Mouse (Mus musculus) lung, postnatal 10 days (tissue): ENCODE data around the gene Itgb5.
A peak's percentile ranks its signal among the peaks of the same experiment; 100 is the strongest.

Experiments
- DNase-seq: peaks from one replicate; pipeline ENCODE4 v3.0.0; 2021

Gene Itgb5

DNA sequence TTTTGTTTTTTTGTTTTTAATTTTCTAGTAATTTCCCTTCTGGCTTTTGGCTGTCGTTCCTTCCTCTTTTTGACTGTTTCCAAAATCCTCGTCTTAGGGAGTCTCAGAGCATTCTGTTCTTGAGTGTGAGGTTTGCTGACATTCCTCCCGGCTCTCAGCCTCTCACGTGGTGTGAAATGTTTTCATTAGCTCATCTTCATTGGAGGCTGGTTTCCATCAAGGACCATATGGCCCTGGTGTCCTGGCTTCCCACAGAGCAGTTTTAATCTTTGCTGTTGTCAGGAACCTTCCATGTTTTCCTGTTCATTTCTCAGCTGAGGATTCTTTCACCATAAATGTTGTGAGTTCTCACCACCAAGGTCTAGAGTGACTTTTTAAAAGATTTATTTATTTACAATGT is 50.1 kb downstream of the Itgb5 start:
- no peak for DNase-seq

DNA sequence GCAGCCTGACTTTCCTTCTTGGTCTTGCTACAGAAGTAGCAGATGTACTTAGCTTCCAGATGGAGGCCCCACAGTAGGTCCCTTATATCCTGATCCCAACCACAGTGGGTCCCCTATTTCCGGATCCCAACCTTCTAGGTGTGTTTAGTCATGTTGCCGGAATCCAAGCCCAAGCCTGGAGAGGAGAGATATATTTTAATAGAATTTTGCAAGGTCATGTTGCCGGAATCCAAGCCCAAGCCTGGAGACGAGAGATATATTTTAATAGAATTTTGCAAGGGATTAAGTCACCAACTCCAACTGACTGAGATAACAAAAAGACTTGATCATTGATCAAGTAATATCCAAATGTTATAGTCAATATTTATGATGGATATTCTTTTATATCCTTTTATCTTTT is 51.3 kb downstream of the Itgb5 start:
- DNase-seq = no peak

DNA sequence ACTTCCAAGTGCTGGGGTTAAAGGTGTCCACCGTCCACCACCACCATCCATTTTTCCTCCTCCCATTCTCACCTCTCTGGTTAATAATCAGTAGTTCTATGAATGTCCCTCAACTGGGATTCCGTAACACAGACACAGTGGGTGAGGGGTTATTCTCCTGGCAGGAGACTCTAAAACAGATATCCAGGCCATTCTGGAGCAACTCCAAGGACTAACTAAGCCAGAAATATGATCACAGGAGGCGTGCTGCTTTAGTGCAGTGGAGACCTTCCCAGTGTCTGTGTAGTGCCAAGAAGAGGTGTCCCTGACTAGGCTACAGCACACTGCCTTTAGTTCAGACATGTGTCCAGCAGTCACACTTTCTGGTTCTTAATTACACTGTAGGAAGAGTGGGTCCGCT is 53.1 kb downstream of the Itgb5 start:
- DNase-seq = peak; percentile 76

DNA sequence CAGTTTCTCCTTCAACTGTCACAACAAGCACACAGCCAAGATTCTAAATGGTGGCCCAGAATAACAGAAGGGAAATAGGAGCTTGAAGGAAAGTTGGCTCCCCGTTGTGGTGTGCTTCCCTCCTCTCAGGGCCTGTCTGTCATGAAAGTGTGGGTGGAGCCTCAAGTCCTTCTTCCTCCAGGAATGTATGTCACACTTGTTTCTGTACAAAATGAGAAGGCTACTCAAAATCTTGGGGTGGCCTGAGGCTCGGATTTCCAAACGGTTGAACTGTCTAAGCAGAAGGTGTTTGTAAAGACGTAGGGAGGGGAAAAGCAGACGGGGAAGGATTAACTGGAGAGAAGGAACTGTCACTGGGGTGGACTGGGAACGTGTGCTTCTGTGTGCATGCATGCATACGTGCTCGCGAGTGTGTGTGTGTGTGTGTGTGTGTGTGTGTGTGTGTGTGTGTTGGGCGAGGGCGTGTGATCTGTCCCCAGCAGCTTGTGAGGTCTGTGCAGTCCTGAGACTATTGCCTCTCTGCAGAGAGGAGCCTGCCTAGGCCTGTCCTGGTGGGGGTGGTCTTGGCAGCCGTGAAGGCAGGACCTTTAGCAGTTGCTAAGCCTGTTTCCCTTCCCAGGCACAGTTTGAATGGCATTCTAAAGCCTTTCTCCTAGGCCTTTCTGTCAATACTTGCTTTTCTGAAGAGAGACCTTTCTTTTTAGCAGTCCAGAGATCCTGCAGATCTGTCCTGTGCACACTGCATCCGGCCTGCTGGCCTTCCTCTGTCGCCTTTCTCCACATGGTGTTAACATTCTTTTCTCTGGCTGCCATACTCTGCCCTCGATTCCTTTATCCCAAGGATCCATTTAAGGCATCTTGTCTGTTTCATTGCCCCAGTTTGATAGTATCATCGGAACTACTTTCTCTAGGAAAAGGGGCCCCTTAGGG is 53.8 kb downstream of the Itgb5 start:
- peak; percentile 60 for DNase-seq

DNA sequence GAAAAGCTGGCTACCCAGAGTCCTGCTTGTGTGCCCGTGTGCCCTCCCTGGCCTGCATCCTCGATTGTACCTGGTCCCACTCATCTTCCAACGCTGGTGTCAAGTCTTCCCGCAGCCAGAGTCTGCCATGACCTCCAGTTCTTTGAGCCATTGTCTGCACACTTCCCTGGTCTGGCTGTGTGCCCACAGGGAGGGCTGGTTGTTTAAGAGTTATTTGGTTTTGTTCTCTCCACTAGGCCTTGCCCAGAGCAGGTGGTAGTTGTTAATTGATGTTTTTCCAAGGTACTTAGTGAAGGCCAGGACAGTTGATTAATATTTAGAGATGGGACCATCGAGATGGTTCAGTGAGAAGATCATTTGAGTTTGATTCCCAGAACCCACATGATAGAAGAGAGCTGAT is 54.7 kb downstream of the Itgb5 start:
- DNase-seq = no peak

DNA sequence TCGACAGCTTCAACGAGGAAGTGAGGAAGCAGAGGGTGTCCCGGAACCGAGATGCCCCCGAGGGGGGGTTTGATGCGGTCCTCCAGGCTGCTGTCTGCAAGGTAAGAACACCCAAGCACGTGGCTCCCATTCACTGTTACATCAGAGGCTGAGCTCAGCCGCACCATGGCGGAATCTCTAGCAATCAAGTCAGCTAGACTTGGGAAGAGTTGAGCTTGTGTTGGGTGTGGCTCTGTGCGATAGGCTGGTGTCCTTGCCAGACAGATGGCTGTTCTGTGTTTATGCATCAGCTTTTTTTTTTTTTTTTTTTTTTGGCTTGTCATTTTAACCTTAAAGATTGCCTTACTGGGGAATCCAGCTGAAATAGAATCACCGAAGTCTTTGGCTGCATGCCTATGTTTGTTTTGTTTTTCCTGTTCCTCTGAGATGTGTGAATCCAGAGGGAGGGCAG is 55.6 kb downstream of the Itgb5 start:
- DNase-seq = peak; percentile 52

DNA sequence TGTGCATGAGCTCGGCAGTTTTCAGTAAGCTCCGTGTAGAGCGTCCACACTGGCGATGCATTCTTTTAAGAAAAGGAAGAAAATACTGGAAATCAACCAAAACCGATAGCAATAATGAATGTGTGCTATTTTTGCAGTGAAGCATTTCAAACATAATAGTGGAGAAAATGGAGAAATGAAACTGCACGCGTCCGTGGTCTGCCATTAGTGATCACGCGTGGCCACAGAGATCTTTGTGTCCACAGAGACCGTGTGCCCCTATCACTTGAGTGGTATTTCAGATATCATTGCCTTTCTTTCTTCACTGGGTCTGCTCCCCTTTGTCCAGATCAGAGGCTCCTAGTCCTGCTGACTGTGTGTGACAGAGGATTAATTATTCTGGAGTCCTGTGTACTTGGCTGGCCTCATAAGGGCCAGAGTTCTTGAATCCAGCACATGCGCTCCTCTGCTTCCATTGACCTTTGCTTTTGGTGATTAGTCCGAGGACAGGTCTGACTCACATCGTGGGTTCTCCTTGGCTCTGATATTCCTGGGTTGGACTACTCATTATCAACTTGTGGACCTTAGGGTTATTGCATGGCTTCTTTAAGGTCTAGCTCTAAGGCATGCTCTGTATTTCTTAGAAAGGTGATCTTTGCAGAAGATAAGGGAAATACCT is 56.3 kb downstream of the Itgb5 start:
- no peak for DNase-seq

DNA sequence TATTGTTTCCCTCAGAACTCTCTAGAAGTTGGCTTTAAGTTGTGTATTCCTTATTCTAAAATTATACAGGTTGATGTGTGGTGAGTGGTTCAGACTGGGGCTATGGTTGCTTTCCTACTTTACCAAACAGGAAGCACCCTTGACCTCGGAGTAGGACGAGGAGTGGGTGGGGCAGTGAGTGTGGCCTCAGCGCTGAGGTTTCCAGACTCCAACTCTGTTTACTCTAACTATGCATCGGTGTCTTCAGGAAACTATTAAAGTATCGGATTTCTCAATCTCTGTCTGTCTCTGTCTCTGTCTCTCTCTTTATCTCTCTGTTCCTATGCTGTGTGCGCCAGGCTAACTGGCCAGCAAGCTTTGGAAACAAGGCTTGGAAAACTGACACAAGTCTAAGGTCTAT is 57.2 kb downstream of the Itgb5 start:
- peak; percentile 28 for DNase-seq

GRCm38 (mm10) chr16:33887981-33888380 is 58.5 kb downstream of the Itgb5 start:
- no peak for DNase-seq

DNA sequence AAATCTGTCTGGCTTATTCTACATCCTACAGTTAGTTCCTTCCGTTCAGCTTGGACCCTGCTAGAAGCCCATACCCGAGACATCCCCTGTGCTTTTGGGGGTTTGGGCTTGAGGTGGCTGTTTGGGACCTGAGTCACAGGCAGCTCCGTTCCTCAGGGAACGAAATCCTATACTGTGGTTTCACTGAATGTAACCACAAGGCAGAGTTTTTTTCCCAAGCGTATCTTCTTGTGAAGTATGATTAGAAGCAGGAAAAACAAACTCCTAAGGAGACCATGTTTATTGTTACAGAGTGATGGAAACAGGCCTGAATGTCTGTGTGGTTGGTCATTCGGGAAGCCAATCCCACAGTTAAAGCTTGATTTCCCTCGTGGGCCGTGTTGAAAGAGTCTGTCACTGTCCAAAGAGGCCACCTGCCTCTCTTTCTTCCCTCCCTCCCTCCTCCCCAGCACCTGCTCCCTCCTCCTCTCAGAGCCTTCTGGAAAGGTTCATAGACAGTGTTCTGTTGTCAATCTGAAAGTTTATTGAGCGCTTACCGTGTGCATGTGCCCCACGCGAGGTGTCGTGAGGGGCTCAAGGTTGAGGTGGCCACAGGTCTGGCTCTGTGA is 59.6 kb downstream of the Itgb5 start:
- no peak for DNase-seq

- DNase-seq = no peak
Measured at GRCm38 (mm10) chr16:33891099-33891498, 61.6 kb downstream of the Itgb5 start.

DNA sequence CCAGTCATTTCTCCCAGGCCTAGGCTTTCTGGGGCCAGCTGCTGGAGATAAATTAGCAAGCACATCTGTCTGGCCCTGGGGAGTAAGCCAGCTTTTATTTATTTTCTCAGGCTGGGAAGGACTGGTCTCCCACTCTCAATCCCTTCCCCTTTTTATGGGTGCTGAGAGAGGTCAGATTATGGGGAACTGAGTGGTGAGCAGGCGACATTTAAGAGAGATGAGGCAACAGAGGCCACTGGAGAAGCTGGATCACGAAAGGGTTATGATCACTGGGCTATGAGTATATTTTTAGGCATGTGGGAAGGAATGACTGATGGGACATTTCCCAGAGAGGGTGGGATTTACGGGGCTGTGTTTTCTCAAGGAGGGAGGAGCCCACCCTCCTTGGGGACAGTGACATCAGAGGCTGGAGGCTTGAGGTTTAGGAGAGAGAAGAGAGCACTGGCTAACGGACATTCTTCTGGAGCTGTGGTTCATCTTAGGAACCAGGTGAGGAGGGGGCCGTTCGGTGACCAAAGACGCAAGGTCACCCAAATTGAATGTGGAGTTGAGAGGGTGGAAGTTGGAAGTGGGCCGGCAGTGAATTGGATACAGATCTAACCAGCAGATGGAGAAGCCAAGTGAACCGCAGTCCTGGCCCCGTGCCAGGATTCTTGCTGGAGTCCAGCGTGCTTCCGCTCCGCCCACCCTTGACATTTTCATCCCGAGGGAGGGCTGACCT is 62.3 kb downstream of the Itgb5 start:
- peak; percentile 92 for DNase-seq

- DNase-seq = peak; percentile 46
Measured at GRCm38 (mm10) chr16:33892539-33892938, 63.1 kb downstream of the Itgb5 start.

DNA sequence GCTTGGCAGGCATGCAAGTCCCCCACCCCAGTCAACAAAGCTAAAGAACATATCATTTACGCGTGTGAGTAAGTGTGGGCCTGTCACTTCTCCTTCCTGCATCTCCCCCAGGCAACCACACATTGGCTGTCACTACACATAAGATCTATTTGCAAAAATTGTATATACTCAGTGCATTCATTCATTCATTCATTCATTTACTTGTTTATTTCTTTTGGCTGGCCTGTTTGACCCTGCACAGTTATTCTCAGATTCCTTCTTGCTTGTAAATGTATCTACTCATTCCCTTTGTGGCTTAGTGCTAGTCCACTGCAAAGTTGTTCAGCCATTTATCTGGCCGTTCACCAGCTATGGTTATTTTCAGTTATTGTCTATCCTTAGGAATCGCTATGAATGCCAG is 64.3 kb downstream of the Itgb5 start:
- no peak for DNase-seq

DNA sequence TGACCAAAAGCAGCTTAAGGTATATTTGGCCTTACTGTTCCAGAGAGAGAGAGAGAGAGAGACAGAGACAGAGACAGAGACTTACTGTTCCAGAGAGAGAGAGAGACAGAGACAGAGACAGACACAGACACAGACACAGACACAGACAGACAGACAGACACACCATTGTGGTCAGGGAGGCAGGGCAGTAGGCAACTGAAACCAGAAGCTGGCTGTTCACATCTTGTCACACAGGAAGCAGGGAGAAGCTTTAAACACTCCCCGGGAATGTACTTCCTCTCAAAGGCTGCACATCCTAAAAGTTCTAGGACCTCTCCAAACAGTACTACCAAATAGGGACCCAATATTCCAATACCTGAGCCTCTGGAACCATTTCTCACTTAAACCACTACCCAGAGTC is 65.0 kb downstream of the Itgb5 start:
- DNase-seq = no peak

- peak; percentile 62 for DNase-seq
Measured at GRCm38 (mm10) chr16:33895690-33896089, 66.2 kb downstream of the Itgb5 start.

DNA sequence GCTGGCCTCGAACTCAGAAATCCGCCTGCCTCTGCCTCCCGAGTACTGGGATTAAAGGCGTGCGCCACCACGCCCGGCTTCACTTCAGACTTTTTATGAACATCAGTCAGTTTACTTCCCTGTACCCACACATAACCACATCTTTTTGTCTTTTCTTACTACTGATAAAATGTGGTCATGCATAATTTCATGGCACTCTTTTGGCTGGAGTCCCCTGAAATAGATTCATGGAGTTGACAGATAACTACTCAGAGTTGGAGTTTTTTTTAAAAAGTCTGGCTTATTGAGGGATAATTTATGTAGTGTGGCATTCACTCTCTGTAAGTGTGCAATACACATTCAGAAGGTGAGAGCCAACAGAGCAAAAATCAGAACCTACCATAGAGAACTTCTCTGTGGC is 67.3 kb downstream of the Itgb5 start:
- no peak for DNase-seq

- DNase-seq = peak; percentile 30
Measured at GRCm38 (mm10) chr16:33903664-33904441, 74.4 kb downstream of the Itgb5 start.

- no peak for DNase-seq
Measured at GRCm38 (mm10) chr16:33904553-33904952, 75.1 kb downstream of the Itgb5 start.

GRCm38 (mm10) chr16:33908239-33908638 is 78.8 kb downstream of the Itgb5 start:
- no peak for DNase-seq

- no peak for DNase-seq
Measured at GRCm38 (mm10) chr16:33914997-33915396, 85.5 kb downstream of the Itgb5 start.
